Mouse (Mus musculus): ENCODE results near the gene Klhl35. TPM values are rescaled to one million over a fixed set of nuclear protein-coding genes. Genes with fewer than 3 reads are reported as not detected.

The Klhl35 gene
- total and polyA plus RNA-seq, 2 experiments from 2014 or later, result 0.59 to 1.6 TPM

- no peak for DNase-seq (ENCODE audit: low spot score)
Observed at GRCm38 (mm10) chr7:99463120-99463519, 2.7 kb upstream of the Klhl35 start.

GRCm38 (mm10) chr7:99467916-99468282 lies 2.1 kb downstream of the Klhl35 start:
- Histone ChIP-seq H3K27ac (ENCODE audit: low read depth) (peak overlapping the region; percentile 90), H3K4me2 (ENCODE audit: low read depth, low read length) (peak overlapping the region; percentile 83), H3K27me3 (ENCODE audit: control insufficient read depth, insufficient read depth, low read length) (no peaks in the 10 kb centered on the region), H3K36me3 (replicated peaks; ENCODE audit: control insufficient read depth, insufficient read depth, low read length) (0 out of 2 replicates have a peak, but pooled peaks cover 3% of the 10 kb centered on the region), H3K9ac (replicated peaks; ENCODE audit: low read depth, low read length) (peak overlapping the region; percentile 69), H3K4me3 (ENCODE audit: low read depth, low read length) (peak overlapping the region; percentile 55), H3K9me3 (replicated peaks; ENCODE audit: control insufficient read depth, low read length) (no peaks in the 10 kb centered on the region), H3K4me1 (ENCODE audit: control insufficient read depth, insufficient read depth) (peaks cover 11% of the 10 kb centered on the region)
- peak; percentile 69; the same call in 1 of the 2 replicates for TF ChIP-seq EP300 (IDR thresholded peaks at IDR 0.05; ENCODE audit: low read depth)
- TF ChIP-seq CTCF (IDR thresholded peaks at IDR 0.05; ENCODE audit: low read depth), result no peak
- ATAC-seq (ENCODE audit: insufficient read depth, low read depth) (peak; percentile 37), DNase-seq (ENCODE audit: low spot score) (peak; percentile 35)
- WGBS, result 20% methylated on average over 11 of the region's 11 CpGs

More at GRCm38 (mm10) chr7:99463120-99463519, 2.7 kb upstream of the Klhl35 start:
- peaks cover 11% of the 10 kb centered on the region for H3K4me1 ChIP-seq (ENCODE audit: control insufficient read depth, insufficient read depth)
- H3K27me3 ChIP-seq (ENCODE audit: control insufficient read depth, insufficient read depth, low read length), result no peaks in the 10 kb centered on the region
- no peak overlapping the region for H3K4me3 ChIP-seq (ENCODE audit: low read depth, low read length)
- no peak for ATAC-seq (ENCODE audit: insufficient read depth, low read depth)
- TF ChIP-seq CTCF (IDR thresholded peaks at IDR 0.05; ENCODE audit: low read depth) (no peak), EP300 (IDR thresholded peaks at IDR 0.05; ENCODE audit: low read depth) (no peak)
- no peaks in the 10 kb centered on the region for H3K9me3 ChIP-seq (replicated peaks; ENCODE audit: control insufficient read depth, low read length)
- no peak overlapping the region for H3K4me2 ChIP-seq (ENCODE audit: low read depth, low read length)
- no peak overlapping the region for H3K9ac ChIP-seq (replicated peaks; ENCODE audit: low read depth, low read length)
- 68% methylated on average over 2 of the region's 2 CpGs for WGBS
- peaks cover 33% of the 10 kb centered on the region for H3K36me3 ChIP-seq (replicated peaks; ENCODE audit: control insufficient read depth, insufficient read depth, low read length)
- no peak overlapping the region for H3K27ac ChIP-seq (ENCODE audit: low read depth)

GRCm38 (mm10) chr7:99468283-99469132 lies 2.7 kb downstream of the Klhl35 start:
- Histone ChIP-seq H3K9ac (replicated peaks; ENCODE audit: low read depth, low read length) (peak overlapping the region; percentile 69), H3K4me3 (ENCODE audit: low read depth, low read length) (peak overlapping the region; percentile 55), H3K9me3 (replicated peaks; ENCODE audit: control insufficient read depth, low read length) (no peaks in the 10 kb centered on the region), H3K4me2 (ENCODE audit: low read depth, low read length) (peak overlapping the region; percentile 83), H3K36me3 (replicated peaks; ENCODE audit: control insufficient read depth, insufficient read depth, low read length) (0 out of 2 replicates have a peak, but pooled peaks cover 9% of the 10 kb centered on the region), H3K27ac (ENCODE audit: low read depth) (peak overlapping the region; percentile 90), H3K4me1 (ENCODE audit: control insufficient read depth, insufficient read depth) (peaks cover 11% of the 10 kb centered on the region), H3K27me3 (ENCODE audit: control insufficient read depth, insufficient read depth, low read length) (no peaks in the 10 kb centered on the region)
- ATAC-seq (ENCODE audit: insufficient read depth, low read depth) (peak; percentile 80), DNase-seq (ENCODE audit: low spot score) (peak; percentile 88)
- peak; percentile 51 for TF ChIP-seq CTCF (IDR thresholded peaks at IDR 0.05; ENCODE audit: low read depth)
- TF ChIP-seq EP300 (IDR thresholded peaks at IDR 0.05; ENCODE audit: low read depth), result no peak; the same call in 1 of the 2 replicates
- WGBS, result 1% methylated on average over 113 of the region's 145 CpGs

GRCm38 (mm10) chr7:99469680-99470405 lies 4.0 kb downstream of the Klhl35 start:
- WGBS, result 81% methylated on average over 17 of the region's 17 CpGs

GRCm38 (mm10) chr7:99471578-99471977 lies 5.8 kb downstream of the Klhl35 start:
- H3K4me1 ChIP-seq (ENCODE audit: control insufficient read depth, insufficient read depth), result no peaks in the 10 kb centered on the region
- 0 out of 2 replicates have a peak, but pooled peaks cover 24% of the 10 kb centered on the region for H3K36me3 ChIP-seq (replicated peaks; ENCODE audit: control insufficient read depth, insufficient read depth, low read length)
- TF ChIP-seq CTCF (IDR thresholded peaks at IDR 0.05; ENCODE audit: low read depth) (0 out of 2 replicates have a peak, but pooled peaks have one; percentile 0), EP300 (IDR thresholded peaks at IDR 0.05; ENCODE audit: low read depth) (no peak)
- H3K27ac ChIP-seq (ENCODE audit: low read depth), result no peak overlapping the region
- no peaks in the 10 kb centered on the region for H3K27me3 ChIP-seq (ENCODE audit: control insufficient read depth, insufficient read depth, low read length)
- no peaks in the 10 kb centered on the region for H3K9me3 ChIP-seq (replicated peaks; ENCODE audit: control insufficient read depth, low read length)
- WGBS, result 64% methylated on average over 18 of the region's 18 CpGs
- ATAC-seq (ENCODE audit: insufficient read depth, low read depth), result no peak
- DNase-seq (ENCODE audit: low spot score), result no peak
- H3K9ac ChIP-seq (replicated peaks; ENCODE audit: low read depth, low read length), result no peak overlapping the region
- no peak overlapping the region for H3K4me3 ChIP-seq (ENCODE audit: low read depth, low read length)
- no peak overlapping the region for H3K4me2 ChIP-seq (ENCODE audit: low read depth, low read length)

More at GRCm38 (mm10) chr7:99469680-99470405, 4.0 kb downstream of the Klhl35 start:
- 0 out of 2 replicates have a peak overlapping the region, but pooled peaks have one; percentile 30 for H3K27ac ChIP-seq (ENCODE audit: low read depth)
- no peaks in the 10 kb centered on the region for H3K9me3 ChIP-seq (replicated peaks; ENCODE audit: control insufficient read depth, low read length)
- no peak overlapping the region for H3K4me2 ChIP-seq (ENCODE audit: low read depth, low read length)
- no peak overlapping the region for H3K4me3 ChIP-seq (ENCODE audit: low read depth, low read length)
- 0 out of 2 replicates have a peak, but pooled peaks cover 18% of the 10 kb centered on the region for H3K36me3 ChIP-seq (replicated peaks; ENCODE audit: control insufficient read depth, insufficient read depth, low read length)
- H3K27me3 ChIP-seq (ENCODE audit: control insufficient read depth, insufficient read depth, low read length), result no peaks in the 10 kb centered on the region
- no peak for ATAC-seq (ENCODE audit: insufficient read depth, low read depth)
- H3K9ac ChIP-seq (replicated peaks; ENCODE audit: low read depth, low read length), result no peak overlapping the region
- TF ChIP-seq EP300 (IDR thresholded peaks at IDR 0.05; ENCODE audit: low read depth) (no peak), CTCF (IDR thresholded peaks at IDR 0.05; ENCODE audit: low read depth) (no peak)
- DNase-seq (ENCODE audit: low spot score), result no peak
- H3K4me1 ChIP-seq (ENCODE audit: control insufficient read depth, insufficient read depth), result peaks cover 11% of the 10 kb centered on the region

Data from heart, postnatal 0 days (tissue).